Mouse (Mus musculus): ENCODE data around the gene Polr3gl.

Gene Polr3gl

GRCm38 (mm10) chr3:96571336-96571735 is 22.6 kb downstream of the Polr3gl start:
- DNase-seq: no peak

- no peak for DNase-seq
These were observed 23.3 kb downstream of the Polr3gl start for GRCm38 (mm10) chr3:96570643-96571042.

GRCm38 (mm10) chr3:96569966-96570605 is 23.9 kb downstream of the Polr3gl start:
- no peak for DNase-seq

DNA sequence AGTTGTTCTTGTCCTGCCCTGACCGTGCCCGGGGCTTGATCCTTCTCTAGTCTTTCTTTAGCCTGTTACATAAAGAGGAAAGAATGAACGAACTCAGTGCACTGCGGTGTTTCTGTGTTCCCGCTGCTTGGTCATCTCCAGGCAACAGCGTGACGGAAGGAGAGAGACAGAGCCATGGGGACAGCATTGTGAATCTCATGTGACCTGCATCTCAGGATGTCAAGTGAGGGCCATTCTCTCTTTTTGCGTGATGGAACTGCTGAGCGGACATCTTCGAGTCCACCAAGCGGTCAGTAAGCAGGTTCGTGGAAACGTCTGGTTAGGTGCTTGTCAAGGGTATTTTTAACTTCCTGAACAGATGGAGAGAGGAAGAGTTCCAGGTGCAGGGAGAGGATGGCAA is 24.5 kb downstream of the Polr3gl start:
- DNase-seq: no peak

DNA sequence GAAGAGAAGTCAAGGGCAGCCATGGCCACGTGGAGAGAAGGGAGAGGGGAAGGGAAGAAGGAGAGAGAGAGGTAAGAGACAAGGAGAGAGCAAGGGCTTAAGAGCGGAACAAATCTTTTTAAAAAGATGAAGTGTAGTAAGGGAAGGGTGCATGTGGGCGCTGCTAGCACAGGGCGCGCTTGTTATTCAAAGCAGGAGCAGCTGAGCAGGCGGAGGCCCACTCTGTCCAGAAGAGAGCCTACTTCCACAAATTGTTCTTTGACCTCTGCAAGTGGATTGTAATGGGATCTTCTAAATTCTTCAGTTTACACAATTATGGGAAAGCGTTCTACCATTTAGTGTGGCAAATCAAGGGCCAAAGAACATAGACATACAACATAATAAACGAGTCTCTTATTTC is 25.4 kb downstream of the Polr3gl start:
- no peak for DNase-seq

DNA sequence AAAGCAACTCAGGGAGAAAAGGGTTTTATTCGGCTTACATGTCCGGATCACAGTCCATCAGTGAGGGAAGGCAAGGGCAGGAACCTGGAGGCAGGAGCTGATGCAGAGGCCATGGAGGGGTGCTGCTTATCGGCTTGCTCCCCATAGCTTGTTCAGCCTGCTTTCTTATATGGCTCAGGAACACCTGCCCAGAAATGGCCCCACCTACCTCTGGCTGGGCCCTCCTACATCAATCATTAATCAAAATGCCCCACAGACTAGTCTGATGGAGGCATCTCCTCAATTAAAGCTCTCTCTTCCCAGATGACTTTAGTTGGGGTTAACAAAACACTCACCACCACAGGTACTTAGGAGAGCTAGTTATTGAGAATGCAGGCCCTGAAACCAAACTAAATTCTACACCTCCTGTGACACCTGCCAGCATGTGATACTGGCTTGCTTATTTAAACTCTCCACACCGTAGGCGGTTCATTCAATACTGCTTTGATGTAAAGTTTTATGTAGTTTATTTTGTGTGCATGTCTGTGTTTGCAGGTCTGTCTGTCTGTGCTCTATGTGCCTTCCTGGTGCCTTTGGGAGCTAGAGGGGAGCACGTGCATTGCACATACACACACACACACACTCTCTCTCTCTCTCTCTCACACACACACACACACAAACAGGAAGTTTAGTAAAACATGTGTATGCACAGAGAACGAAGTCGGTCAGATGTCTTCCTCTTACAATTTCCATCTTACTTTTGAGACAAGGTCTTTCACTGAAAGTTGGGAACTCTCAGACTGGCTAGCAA is 27.1 kb downstream of the Polr3gl start:
- no peak for DNase-seq

DNA sequence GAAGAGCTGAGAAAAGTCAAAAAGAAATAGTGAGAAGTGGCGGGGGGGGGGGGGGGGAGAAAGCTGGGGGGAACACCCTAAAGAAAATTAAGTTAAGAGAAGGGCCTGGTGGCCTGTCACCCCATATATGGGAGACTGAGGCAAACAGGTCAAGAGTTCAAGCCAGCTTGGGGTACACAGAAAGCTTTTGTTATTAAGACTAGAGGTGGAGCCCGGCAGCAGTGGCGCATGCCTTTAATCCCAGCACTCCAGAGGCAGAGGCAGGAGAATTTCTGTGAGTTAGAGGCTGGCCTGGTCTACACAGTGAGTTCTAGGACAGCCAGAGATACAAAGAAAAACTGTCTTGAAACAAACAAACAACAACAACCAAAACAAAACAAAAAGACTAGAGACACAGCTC is 28.9 kb downstream of the Polr3gl start:
- no peak for DNase-seq

GRCm38 (mm10) chr3:96564633-96565032 is 29.3 kb downstream of the Polr3gl start:
- peak; percentile 35 for DNase-seq

- DNase-seq: no peak
These were observed 29.9 kb downstream of the Polr3gl start for GRCm38 (mm10) chr3:96563911-96564632.

DNA sequence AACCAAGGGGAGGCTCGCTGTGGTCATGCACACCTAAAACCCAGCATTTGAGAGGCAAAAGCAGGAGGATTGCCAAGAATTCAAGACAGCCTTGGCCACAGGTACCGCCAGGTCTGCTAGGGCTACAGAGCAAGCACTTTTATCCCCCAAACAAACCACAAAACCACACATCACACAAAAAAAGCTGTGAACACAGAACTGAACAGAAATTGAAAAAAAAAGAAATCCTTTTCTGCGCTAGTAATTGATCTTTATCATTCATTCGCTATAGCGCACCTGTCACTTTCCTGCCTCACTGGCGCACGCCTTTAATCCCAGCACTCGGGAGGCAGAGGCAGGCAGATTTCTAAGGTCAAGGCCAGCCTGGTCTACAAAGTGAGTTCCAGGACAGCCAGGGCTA is 30.7 kb downstream of the Polr3gl start:
- DNase-seq: no peak

GRCm38 (mm10) chr3:96561946-96562681 is 31.9 kb downstream of the Polr3gl start:
- no peak for DNase-seq

- DNase-seq: no peak
These were observed 32.9 kb downstream of the Polr3gl start for GRCm38 (mm10) chr3:96560881-96561668.

DNA sequence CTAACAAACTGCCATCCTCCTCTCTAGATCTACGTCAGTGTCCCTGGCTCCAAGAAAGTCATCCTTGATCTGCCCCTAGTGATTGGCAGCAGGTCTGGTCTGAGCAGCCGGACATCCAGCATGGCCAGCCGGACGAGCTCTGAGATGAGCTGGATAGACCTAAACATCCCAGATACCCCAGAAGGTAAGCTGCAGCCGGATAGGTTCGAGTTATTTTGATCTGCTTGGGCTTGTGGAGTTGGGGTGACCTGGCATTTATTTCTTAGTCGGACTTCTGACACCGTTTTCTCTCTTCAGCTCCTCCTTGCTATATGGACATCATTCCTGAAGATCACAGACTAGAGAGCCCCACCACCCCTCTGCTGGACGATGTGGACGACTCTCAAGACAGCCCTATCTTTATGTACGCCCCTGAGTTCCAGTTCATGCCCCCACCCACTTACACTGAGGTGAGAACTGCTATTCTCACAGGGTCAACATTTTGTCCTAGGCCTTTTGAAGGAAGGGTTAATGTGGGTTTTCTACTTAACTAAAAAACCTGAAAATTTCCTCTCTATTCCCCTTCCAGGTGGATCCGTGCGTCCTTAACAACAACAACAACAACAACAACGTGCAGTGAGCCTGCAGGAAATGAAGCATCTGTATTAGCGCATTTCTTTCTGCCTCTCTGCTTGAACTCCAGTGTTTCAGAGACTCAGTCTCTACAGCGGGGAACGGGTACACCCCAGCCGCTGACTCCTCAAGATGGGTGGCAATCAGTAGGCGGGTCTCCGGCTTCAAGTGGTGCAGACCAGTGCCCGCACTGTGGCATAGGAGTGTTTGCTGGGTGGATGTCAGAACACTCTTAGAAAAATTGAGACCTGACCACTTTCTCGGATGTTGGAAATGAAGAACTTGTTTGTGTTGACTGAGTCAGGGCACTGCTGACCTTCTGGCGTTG is 33.8 kb downstream of the Polr3gl start:
- no peak for DNase-seq

DNA sequence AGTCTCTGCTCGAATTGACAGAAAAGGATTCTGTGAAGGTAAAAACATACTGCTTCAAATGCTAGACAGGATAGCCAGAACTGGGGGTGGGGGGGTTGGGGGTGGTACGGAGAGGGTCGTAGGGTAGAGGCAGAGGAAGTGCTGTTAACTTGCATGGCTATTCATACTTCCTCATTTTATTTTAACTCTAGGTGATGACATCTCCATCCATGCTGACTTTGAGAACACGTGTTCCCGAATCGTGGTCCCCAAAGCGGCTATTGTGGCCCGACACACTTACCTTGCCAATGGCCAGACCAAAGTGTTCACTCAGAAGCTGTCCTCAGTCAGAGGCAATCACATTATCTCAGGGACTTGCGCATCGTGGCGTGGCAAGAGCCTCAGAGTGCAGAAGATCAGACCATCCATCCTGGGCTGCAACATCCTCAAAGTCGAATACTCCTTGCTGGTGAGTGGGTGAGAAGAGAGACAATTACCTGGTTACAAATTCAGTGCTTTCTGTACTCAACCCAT is 34.5 kb downstream of the Polr3gl start:
- DNase-seq: no peak

- no peak for DNase-seq
These were observed 35.2 kb downstream of the Polr3gl start for GRCm38 (mm10) chr3:96558668-96559196.

DNA sequence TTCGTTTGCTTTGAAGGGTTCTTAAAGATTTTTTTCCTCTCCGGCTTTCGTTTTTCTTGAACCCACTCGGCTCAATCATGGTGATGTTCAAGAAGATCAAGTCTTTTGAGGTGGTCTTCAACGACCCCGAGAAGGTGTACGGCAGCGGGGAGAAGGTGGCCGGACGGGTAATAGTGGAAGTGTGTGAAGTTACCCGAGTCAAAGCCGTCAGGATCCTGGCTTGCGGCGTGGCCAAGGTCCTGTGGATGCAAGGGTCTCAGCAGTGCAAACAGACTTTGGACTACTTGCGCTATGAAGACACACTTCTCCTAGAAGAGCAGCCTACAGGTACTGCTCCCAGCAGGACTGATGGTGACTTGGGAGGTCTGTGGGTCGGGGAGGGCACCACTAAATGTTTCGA is 35.8 kb downstream of the Polr3gl start:
- peak; percentile 46 for DNase-seq

- peak; percentile 99 for DNase-seq
These were observed 36.3 kb downstream of the Polr3gl start, which contains the start of gene Txnip for GRCm38 (mm10) chr3:96557694-96558093. Gene Txnip (plus strand): TSS chr3:96557957.

DNA sequence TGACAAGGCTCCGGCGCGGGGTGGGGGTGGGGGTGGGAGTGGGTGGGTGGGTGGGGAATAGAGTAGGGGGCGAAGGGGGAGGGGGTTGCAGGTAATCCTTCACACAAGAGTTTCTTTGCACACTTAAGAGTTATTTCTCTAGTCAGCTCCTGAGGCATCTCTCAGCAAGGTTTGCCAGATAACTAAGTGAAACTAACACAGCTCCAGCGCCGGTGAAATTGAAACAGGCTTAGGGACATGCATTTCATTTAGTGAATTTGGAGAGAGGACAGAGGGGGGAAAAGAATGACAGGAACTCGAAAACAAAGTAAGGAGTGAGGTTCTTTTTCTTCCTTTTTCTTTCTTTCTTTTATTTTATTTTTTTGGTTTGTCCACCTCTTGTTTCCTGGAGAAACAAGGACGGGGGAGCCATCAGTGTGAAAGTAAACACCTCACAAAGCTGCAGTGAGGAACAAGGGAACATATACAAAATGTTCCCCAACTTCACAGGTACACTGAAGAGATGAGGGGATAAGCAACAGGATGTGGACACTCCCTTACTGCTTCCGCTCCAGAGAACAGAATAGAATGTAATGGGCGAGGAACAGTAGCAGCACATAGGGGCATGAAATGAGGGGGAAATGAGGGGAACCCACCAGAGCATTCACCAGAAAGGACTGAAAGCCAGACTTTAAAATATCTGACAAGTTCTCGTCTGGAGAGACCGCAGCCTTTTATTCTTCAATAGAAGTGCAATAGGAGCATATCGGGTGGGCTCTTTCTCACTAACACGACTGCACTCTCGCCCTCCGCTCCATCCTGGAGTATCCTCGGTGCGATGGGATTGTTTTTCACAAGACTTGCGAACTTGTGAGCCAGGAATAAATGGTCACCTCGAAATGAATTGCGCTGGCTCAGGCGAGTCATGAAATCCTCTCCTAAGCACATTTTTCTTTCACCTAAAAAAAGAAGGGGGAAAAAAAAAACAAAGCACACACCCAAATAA is 37.0 kb downstream of the Polr3gl start:
- no peak for DNase-seq

DNA sequence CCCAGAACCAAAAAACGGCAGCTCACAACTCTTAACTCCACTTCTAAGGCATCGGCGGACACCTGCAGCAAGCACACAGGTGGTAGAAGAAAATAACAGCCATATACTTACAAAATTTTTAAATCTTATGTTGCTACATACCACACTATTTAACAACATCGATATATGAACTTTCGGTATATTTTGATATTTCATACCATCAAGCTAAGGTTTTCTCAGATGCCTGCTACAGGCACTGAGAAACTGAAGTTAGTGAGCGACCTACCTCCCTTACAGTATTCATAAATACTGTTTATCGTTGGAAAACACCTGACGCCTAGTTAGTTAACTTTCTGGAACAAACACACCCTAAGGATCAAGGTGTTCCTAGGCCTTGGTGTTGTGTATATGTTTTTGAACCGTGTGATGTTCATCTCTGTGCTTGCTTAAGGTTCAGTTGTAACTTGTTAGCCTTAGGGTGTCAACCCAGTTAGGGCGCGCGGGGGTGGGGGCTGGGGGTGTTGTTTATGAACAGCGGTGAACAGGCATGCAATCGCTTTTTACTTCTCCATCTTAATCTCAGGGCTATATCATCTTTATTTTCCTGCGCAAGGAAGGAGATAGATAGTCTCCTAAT is 37.9 kb downstream of the Polr3gl start:
- no peak for DNase-seq

All from liver (tissue).